Mouse (Mus musculus) MN1 (cell line): Measurements from ENCODE around the gene B430218F22Rik.
"Not testable (repeated sequence)": the region's sequence is repeated elsewhere in the genome, so short reads cannot be mapped to it uniquely, and the experiment has no call there.

Experiments used
- DNase-seq: peaks from one replicate; pipeline ENCODE4 v3.0.0-alpha.2; 2016; ENCODE audit warnings: low spot score

B430218F22Rik gene

DNA sequence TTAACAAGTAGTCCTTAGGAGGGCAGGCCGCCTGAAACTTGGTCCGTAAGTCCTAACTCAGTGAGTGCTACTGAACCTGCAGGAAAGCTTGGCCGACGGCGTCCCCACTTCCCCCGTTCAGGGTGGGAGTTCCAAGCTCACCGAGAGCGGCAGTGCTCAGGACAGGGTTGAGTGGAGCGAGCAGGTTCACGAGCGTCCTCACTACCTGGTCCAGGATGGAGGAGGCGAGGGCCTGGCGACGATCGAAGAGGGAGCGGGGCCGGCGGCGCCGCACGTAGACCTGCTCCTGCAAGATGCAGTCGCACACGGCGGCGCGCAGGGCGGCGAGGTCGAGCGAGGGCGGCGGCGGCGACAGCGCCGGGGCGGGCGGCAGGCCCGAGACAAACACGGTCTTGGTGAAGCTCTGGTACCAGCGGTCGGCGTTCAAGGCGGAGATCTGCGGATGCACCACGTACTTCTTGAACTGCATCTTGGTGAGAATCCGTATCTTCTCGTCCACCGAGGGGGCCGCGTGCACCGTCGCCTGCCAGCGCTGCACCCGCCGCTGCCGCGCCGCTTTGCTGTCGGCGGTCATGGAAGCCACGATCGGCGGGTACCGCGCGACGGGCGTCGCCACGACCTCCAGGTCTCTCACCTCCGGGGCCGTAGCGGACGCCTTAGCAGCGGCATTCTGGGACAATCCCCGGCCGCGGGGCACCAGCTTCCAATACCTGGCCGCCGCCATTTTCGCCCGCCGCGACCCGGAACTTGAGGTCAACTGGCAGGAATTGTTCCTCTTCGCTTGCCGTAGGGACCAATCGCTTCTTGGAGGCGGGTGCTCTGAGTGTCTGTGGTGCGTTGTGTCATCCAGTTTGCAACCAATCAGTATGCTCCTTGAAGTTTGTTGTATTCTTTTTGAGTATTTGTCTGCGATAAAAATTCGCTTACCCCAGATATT, at the start of gene B430218F22Rik, which contains the start of gene Mrps30:
TSS of gene B430218F22Rik (plus strand) at position 120 of the 937 bp plus-strand sequence.
TSS of gene Mrps30 (minus strand) at position 742 of the 937 bp plus-strand sequence.
- DNase-seq: peak; percentile 96

DNA sequence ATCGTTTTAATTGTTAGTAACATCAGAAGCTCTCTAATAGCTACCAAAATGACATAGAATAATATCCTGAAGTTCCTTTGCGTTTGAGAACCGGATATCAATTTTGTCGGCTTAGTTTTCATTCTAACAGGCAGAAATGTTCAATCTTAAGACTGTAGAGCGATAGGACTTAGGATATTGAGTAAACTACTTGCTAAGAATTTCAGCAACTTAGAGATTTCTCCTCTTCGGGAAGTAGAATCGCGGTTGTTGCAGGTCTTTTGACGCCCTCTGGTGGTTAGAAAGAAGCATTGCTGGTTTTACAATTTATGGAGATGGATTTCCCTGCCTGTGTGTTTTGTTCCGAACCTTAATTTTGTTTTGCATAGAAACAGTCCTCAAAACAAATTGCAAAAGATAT, 36.2 kb upstream of the B430218F22Rik start:
- peak; percentile 64 for DNase-seq

DNA sequence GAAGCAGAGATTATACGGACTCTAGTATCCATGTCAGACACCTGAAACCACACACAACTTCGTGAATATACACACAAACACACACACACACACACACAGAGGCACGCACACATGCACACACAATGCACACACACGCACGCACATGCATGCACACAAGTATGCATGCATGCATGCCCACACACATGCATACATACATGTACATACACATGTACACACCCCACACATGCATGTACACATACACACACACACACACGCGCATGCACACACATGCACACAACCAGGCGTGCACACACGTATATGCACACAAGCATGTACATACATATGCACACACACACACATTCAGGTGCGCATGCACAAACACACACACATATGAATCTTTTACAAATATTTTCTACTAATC, 35.6 kb upstream of the B430218F22Rik start:
- no peak for DNase-seq

DNA sequence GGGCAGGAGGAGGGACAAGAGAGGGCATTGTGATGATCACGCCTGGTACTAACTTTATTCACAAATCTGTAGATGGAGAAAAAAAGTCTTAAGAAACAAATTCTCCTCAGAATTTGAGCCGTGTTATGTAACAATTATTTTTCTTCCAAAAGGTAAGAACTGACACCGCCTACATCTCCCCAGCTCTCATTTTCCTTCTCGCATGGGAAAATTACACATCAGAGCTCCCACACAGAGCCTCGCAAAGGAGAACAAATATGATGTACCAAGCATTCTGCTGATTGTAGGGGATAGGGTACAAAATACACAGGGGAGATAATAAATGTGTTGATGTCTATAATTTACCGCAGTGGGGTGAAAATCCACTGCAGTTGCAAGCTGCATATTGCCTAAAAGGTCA, 23.1 kb upstream of the B430218F22Rik start:
- DNase-seq: no peak

DNA sequence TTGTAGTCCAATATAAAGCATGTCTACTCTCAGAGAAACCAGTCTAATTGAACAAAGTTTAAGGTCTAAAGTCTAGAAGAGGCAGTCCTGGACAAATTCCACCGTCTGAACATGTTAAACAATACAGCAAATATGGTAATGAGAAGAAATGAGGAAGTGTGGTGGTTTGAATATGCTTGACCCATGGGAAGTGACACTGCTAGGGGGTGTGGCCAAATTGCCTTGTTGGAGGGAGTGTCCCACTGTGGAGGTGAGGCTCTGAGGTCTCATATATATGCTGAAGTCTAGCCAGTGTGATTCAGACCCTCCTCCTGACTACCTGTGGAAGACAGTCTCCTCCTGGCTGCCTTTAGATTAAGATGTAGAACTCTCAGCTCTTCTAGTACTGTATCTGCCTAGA, 20.7 kb upstream of the B430218F22Rik start:
- DNase-seq: no peak

DNA sequence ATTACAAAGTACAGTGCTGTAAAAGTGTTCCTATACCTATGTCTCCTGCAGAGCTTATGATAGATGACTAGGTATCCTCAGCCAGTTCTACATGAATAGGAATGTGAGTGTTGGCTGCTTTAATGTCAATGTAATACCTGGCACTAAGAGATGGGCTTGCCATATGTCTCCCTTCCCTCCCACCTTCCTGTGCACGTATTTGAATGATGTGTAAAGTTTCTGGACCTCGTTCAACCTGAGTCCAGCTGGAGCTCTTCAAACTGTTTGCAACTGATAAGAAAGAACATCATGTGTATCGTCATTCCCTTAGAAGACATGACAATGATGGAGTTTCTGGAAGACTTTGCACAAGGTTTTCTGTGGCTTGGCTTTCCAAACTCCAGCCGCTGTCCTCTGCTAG, 13.6 kb upstream of the B430218F22Rik start:
- DNase-seq: no peak

DNA sequence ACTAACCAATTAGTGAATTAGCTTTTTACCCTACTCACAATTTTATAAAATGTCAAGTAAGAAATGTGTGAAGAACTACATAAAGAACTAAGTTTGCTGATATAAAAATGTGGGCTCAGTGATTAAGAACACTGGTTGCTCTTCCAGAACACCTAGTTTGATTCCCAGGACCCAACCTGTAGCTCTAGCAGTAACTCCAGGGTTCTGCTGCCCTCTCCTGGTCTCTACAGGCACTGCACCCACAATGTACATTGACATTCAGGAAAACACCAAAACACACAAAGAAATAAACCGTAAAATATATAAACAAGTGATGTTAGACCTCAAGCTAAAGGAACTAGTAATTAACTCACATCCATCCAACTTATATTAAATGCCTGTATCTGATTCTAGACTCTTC, 7.3 kb upstream of the B430218F22Rik start:
- DNase-seq: peak; percentile 57

DNA sequence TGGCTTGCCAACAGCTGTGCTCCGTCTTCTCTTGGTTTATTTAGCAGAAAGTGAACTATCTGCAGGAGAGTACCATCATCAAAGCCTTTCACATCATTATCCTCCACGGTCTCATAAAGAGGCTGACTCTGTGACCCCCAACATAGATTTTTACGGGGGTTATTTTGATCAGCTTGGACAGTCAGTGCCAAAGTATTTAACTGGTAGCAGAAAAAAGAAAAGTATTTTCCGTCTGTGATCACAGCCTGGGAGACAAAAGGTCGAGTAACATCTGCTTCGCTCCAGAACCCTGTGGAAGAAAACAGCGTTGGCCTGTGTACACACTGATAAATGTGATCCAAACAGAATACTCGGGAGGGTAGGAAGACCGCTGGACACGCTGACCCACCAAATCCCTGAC, 6.0 kb upstream of the B430218F22Rik start:
- no peak for DNase-seq

DNA sequence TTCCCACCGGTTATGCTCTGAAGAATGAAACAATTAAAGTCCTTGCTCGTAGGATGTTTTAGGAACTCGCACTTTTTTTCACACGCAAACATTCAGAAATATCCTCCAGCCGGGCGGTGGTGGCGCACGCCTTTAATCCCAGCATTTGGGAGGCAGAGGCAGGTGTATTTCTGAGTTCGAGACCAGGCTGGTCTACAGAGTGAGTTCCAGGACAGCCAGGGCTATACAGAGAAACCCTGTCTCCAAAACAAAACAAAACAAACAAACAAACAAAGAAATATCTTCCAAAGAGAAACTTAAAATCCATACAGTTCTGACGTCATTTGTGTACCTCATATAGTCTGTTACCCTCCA, 995 bp downstream of the B430218F22Rik start:
- not testable (repeated sequence) for DNase-seq

DNA sequence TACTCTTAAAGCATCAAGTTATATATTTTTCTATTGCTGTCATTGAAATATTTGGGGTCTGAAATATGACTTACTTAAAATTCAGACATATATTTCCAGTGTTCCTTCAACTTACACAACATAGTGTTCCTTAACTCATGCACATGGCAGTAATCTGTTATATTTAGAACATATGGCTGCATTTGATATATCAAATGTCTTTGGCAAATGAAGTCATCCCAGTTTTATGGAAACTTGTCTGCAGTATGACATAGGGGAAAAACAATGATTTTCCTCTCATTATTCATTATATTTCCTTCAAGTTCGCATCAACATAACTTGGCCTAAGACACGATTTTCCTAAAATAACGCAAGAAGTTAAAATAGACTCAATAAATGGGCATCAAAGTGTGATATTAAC, 9.4 kb downstream of the B430218F22Rik start:
- DNase-seq: no peak

DNA sequence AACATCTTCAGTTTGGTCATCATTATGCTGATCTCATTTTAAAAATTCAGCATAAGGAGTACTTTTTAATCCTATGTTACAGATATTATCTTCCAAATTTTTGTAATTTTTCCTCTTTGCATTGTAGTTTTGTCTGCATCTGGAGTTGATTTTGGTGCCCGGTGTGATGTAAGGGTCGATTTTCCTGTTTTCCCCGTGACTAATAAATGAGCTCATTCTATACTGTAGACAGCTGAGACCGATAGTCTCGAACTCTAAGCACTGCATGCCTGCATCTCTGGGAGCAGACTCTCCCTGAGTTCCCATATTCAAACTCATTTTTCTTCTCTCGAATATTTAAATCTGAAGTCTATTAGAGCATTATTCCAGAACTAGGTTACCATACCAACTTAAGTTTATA, 13.9 kb downstream of the B430218F22Rik start:
- no peak for DNase-seq

DNA sequence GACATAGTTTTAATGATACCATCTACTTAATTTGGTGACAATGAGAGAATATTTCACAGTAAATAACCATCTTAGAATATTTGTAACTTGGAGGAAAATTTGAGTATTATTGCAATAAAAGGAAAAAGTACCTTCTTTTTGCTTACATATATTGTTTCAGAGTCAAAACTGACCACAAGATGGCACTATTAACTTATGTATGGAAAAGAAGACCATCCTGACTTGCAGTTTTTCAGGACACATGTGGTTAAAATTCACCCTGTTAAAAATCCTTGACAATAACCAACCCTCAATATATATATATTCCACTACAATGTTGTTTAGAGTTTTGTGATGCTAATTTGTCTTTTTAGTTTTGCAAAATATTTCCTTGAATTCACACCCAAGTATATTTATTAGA, 17.1 kb downstream of the B430218F22Rik start:
- peak; percentile 86 for DNase-seq

DNA sequence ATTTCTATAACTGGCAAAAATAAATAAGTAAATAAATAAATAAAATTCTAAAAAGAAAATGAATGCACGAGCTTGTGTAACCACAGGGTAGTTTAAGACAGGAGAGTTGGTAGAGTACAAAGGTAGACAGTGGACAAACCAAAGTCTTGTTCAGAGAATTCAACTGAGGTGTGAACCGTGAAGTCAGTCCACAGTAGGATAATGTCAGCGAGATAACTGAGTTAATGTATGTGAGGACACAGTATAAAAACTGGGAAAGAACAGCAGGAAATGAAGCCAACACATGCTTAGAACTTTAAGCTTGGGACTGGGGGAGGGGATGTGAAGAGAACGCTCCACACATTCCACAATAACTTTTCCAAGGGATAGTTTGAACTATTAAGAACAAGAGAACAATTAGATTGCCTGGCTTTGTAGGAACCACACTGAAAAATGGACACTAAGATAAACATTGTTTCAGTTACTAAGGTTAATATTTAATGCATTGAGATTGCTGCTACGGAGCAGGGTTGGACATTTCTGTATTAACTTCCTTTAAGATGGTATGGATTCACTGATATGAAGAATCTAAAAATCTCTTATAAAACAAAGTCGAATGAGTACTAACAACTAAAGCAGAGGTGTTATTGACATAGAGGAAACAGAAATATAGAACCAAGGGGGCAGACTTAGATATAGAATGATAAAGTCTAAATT, 25.0 kb downstream of the B430218F22Rik start:
- no peak for DNase-seq

DNA sequence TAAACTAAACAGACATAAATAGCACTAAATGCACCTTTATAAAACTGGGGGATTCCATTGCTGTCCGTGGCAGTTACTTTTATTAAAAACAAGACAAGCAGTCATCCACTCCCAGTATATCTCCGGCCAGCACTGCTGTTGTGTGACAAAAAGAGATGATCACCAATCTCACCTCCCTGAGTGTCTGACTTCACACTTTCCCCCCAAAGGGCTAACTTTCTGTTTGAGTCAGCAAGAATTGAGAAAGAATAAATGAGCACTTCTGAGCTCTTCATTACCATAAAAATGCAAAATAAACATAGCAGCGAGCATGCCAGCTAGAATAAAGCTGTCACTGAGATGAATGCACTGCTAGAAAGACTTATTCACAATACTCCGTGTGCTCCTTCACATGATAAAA, 31.7 kb downstream of the B430218F22Rik start:
- DNase-seq: no peak

DNA sequence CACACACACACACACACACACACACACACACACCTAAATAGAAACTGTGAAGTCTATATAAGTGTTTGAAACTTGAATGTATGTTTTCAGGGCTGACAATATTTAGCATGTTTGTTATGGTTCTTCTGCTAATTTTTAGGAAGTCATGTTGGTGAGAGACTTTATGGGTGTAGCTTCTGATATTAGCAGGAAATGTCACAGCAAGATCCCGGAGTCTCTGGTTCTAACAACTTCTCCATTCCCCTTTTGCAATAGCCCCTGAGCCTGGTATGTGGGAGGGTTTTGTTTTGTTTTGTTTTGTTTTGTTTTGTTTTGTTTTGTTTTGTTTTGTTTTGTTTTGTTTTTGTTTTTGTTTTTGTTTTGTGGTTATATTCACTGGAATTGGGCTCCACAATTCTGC, 34.0 kb downstream of the B430218F22Rik start:
- no peak for DNase-seq

DNA sequence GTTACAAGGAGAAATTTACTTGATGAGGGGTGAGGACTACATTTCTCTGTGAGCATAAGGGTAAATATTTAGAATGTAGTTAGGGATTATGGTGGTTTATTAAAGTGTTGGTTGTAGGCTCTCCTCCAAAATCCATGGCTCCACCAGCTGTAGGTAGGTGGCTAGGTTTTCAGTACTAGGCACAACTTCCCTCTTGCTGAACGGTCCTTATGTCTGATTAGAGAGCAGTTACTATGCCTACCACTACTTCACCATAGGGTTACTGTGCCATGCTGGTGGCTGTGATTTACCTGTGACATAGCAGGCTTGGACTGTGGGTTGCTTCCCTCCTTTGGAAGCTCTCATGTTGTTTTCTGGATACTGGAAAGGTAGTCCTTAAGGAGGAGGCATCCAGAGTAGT, 34.4 kb downstream of the B430218F22Rik start:
- DNase-seq: no peak
